Mouse (Mus musculus) layer of hippocampus, adult 9-11 months (tissue): Measurements from ENCODE around the gene Ribc1.

Experiments used
- DNase-seq: peaks from one replicate; pipeline ENCODE4 v3.0.0; 2022

Ribc1 gene

GRCm38 (mm10) chrX:152016151-152017145 is at the start of gene Ribc1, which contains the start of gene Smc1a:
TSS of gene Ribc1 (minus strand) at chrX:152016295.
TSS of gene Smc1a (plus strand) at chrX:152016428.
- DNase-seq = peak; percentile 95

GRCm38 (mm10) chrX:152065674-152066073 is 49.6 kb upstream of the Ribc1 start:
- DNase-seq = no peak

- DNase-seq = no peak
Observed at GRCm38 (mm10) chrX:152054094-152054493, 38.0 kb upstream of the Ribc1 start.

DNA sequence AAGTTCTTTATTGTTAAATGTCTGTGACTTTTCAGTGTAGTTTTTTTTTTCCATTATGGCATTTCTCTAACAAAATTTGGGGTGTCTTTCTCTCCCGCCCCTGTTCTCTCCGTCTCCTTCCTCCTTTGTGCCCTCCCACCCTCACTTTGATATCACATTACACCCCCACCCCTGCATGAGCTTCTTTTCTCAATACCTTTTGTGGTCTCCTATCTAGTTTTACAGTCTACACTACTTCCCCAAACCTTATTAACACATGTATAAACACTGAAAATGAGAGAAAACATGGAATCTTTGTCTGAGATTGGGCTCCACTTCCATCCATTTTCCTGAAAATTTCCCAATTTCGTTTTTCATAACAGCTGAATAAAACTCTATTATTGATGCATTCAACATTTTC is 36.5 kb upstream of the Ribc1 start:
- no peak for DNase-seq

GRCm38 (mm10) chrX:152047230-152047629 is 31.1 kb upstream of the Ribc1 start:
- DNase-seq = no peak

GRCm38 (mm10) chrX:152039865-152040264 is 23.8 kb upstream of the Ribc1 start:
- no peak for DNase-seq

GRCm38 (mm10) chrX:152019294-152019693 is 3.2 kb upstream of the Ribc1 start:
- no peak for DNase-seq

DNA sequence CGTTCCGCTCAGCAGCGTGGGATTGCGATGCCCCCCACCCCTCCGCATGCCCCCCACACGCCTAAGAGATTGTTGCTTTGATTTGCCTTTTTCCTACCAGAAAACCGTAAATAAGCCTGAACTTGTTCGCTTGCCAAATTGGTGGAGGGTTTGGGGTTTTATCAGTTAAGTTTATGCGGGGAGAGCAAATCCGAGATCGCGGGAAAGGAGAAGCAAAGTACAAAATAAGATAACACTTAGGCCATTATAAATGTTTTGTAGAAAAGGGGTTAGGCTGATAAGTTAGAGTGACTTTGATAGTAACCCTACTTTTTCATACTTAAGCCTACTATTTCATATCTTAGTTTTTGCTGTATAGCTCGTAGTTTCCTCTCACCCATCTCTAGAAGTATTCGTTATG is 1.1 kb upstream of the Ribc1 start:
- DNase-seq = no peak

GRCm38 (mm10) chrX:152015752-152016150 is 344 bp downstream of the Ribc1 start:
- DNase-seq = no peak

DNA sequence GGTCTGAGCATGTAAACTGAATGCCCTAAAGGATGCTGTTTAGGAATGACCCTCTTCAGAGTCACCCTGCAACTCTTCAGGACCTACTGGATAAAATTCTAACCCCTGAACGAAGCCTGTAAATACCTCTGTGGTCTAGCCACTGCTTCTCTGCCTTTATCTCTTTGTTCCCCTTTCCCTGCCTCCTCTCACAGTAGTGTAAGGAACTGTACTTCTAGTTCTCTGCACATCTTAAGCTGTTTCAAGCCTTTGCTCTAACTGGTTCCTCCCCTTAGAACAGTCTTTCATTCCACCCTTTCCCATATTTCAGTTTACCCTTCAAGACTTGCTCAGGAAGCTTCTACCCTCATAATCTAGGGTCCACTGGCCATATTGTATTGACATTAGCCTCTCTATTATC is 8.2 kb downstream of the Ribc1 start:
- no peak for DNase-seq

- no peak for DNase-seq
Observed at GRCm38 (mm10) chrX:152002865-152003264, 13.2 kb downstream of the Ribc1 start.

DNA sequence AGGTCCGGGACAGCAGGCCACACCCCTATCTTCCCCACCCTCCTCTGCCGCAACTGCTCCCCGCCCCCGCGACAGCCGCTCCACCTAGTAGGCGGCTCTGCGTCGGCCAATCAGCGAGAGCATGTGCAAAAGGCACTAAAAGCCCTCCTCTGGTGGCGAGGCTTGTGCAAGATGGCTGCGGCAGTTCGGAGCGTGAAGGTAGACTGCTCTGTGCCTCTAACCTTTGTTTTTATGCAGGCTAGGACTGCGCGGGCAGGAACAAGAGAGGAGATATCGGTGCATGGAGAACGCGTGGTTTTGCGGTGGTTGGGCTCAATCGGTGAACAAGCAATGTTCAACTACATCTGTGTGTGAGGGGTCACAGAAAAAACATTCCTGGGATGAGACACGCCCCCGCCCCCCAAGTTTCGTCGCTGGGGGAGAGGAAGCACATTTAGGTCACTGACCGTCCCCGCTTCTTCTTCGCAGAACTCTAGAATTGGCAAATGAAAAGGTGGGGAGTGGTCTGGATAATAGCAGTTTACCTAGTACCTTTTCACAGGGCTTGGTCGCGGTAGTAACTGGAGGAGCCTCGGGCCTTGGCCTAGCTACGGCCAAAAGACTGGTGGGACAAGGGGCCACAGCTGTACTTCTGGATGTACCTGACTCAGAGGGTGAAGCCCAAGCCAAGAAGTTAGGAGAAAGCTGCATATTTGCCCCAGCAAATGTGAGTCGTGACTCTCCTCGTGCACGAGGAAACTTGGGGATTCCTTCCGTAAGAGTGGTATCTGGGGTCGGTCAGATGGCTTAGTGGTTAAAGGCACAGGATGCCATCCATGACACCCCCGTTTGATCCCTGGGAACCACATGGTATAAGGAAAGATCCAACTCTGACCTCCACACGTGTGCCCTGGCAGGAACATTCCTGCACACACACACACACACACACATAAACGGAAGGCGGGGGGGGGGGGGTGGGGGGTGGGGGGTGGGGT is 14.1 kb downstream of the Ribc1 start, which contains the start of gene Hsd17b10:
Gene Hsd17b10, plus strand, starts transcription at position 109 of the 974 bp plus-strand sequence.
- DNase-seq = peak; percentile 88

DNA sequence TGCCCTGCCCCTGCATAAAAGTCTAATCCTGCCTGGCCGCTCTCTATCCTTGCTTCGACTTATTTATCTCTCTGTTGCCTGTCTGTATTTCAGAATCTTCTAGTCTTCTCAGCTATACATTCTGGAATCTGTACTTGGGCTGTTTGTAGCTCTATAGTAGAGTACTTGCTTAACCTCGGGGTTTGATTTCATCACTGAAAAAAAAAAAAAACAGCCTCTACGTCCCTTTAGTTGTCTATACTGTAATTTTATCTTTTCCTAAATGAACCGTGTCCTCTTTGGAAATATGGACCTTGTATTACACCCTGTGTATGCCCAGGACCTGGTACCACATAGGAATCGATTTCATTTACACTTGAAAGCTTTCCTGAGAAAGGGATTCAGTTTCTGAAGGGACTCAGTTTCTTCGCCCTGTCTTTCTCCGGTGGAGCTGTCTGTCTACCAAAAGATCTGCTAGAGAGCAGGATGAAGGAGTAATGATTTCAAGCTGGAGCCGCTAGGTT is 14.9 kb downstream of the Ribc1 start:
- no peak for DNase-seq

GRCm38 (mm10) chrX:151999006-151999710 is 16.9 kb downstream of the Ribc1 start:
- DNase-seq = no peak
